11 mouse cellular contexts compared by ENCODE assay signal in genomic region chr9:74954387-74954786, GRCm38 (mm10). TPM values are rescaled to one million over a fixed set of nuclear protein-coding genes. Genes with fewer than 3 reads are reported as not detected.
DNase-seq lines count a peak whose midpoint lies in the region; ATAC-seq and TF ChIP-seq lines count a peak whose summit lies in the region.
"Had no signal": no experiment of that assay in that cellular context is flagged by ENCODE, and none has a peak within 500 bp of the region (broad histone marks: within the 10 kb centered on the region; RNA-seq: fewer than 3 reads in every experiment).

No protein-coding gene starts in this region.

- 0 out of 2 replicates have a peak overlapping the region, but pooled peaks have one; percentile 93 for H3K4me2 ChIP-seq in hindbrain, embryonic 12.5 days (replicated peaks)
- peak overlapping the region; percentile 75; the same call in 1 of the 2 replicates for H3K4me2 ChIP-seq in lung, embryonic 16.5 days (ENCODE audit: low read depth, low read length)
- peak overlapping the region; percentile 92 for H3K4me2 ChIP-seq in hindbrain, embryonic 14.5 days (replicated peaks)
- H3K4me2 ChIP-seq in myocyte (ENCODE audit: low read depth): peak overlapping the region; percentile 91

- no peak overlapping the region for H3ac ChIP-seq in myocyte (ENCODE audit: control insufficient read depth, insufficient read length)

- no peak overlapping the region for H3K9ac ChIP-seq in hindbrain, embryonic 12.5 days
- no peak overlapping the region for H3K9ac ChIP-seq in lung, embryonic 16.5 days (ENCODE audit: low read length)
- no peak overlapping the region for H3K9ac ChIP-seq in hindbrain, embryonic 14.5 days

- H3K79me2 ChIP-seq in myocyte (ENCODE audit: control insufficient read depth, insufficient read depth): no peaks in the 10 kb centered on the region

- H3K4me3 ChIP-seq in hindbrain, embryonic 12.5 days: no peak overlapping the region
- H3K4me3 ChIP-seq in hindbrain, embryonic 10.5 days: no peak overlapping the region
- H3K4me3 ChIP-seq in lung, embryonic 16.5 days (ENCODE audit: low read length): no peak overlapping the region
- no peak overlapping the region for H3K4me3 ChIP-seq in hindbrain, embryonic 14.5 days (replicated peaks; ENCODE audit: low read length)
- H3K4me3 ChIP-seq in myocyte: peak overlapping the region; percentile 37

- DNase-seq in hindbrain, embryonic 10.5 days (ENCODE audit: low spot score): no peak
- no peak for DNase-seq in lung, postnatal 25 days (ENCODE audit: low spot score)
- no peak for DNase-seq in hindbrain, embryonic 14.5 days (ENCODE audit: low spot score)
- DNase-seq in adrenal gland, adult 8-10 months: no peak
- no peak for DNase-seq in left cerebral cortex, adult 11 months (ENCODE audit: low spot score)
- DNase-seq: cerebellum, adult 2 months; heart, adult 2 months had no signal

- H3K36me3 ChIP-seq in hindbrain, embryonic 12.5 days: peaks cover 14% of the 10 kb centered on the region
- peaks cover 7% of the 10 kb centered on the region for H3K36me3 ChIP-seq in hindbrain, embryonic 10.5 days
- H3K36me3 ChIP-seq in lung, embryonic 16.5 days (ENCODE audit: control insufficient read depth, insufficient read depth, low read length): peaks cover 3% of the 10 kb centered on the region; the same call in 1 of the 2 replicates
- H3K36me3 ChIP-seq in hindbrain, embryonic 14.5 days (replicated peaks; ENCODE audit: control insufficient read depth, insufficient read depth): peaks cover 7% of the 10 kb centered on the region
- no peaks in the 10 kb centered on the region for H3K36me3 ChIP-seq in myocyte (ENCODE audit: control insufficient read depth, insufficient read depth)

- 92% methylated on average over 2 of the region's 2 CpGs for WGBS in hindbrain, embryonic 12.5 days
- WGBS in hindbrain, embryonic 10.5 days: 88% methylated on average over 2 of the region's 2 CpGs
- 80% methylated on average over 2 of the region's 2 CpGs for WGBS in lung, embryonic 16.5 days
- WGBS in hindbrain, embryonic 14.5 days: 91% methylated on average over 2 of the region's 2 CpGs

- ATAC-seq in hindbrain, embryonic 12.5 days (ENCODE audit: low FRiP score): no peak
- ATAC-seq in lung, embryonic 16.5 days (ENCODE audit: low read depth): no peak
- no peak for ATAC-seq in hindbrain, embryonic 14.5 days (ENCODE audit: low FRiP score)
- ATAC-seq: activated CD4-positive, CD25-positive, alpha-beta regulatory T cell, adult 4 months had no signal

- H3K27ac ChIP-seq in hindbrain, embryonic 12.5 days: no peak overlapping the region
- no peak overlapping the region for H3K27ac ChIP-seq in hindbrain, embryonic 10.5 days
- H3K27ac ChIP-seq in lung, embryonic 16.5 days (ENCODE audit: low read length): no peak overlapping the region
- H3K27ac ChIP-seq in hindbrain, embryonic 14.5 days: no peak overlapping the region

- no peak for TF ChIP-seq POLR2A in myocyte (IDR thresholded peaks at IDR 0.05; ENCODE audit: insufficient read length, low read depth)

- no peaks in the 10 kb centered on the region for H3K9me3 ChIP-seq in hindbrain, embryonic 12.5 days (replicated peaks)
- H3K9me3 ChIP-seq in hindbrain, embryonic 10.5 days: no peaks in the 10 kb centered on the region
- H3K9me3 ChIP-seq in lung, embryonic 16.5 days (ENCODE audit: control insufficient read depth, low read length): no peaks in the 10 kb centered on the region
- no peaks in the 10 kb centered on the region for H3K9me3 ChIP-seq in hindbrain, embryonic 14.5 days (ENCODE audit: control insufficient read depth, low read length)

- H3K27me3 ChIP-seq in hindbrain, embryonic 12.5 days: no peaks in the 10 kb centered on the region
- no peaks in the 10 kb centered on the region for H3K27me3 ChIP-seq in hindbrain, embryonic 10.5 days (ENCODE audit: insufficient read depth, poor library complexity, severe bottlenecking)
- H3K27me3 ChIP-seq in lung, embryonic 16.5 days (ENCODE audit: control insufficient read depth, insufficient read depth, low read depth, low read length): no peaks in the 10 kb centered on the region
- no peaks in the 10 kb centered on the region for H3K27me3 ChIP-seq in hindbrain, embryonic 14.5 days (ENCODE audit: control insufficient read depth, insufficient read depth, low read length)
- H3K27me3 ChIP-seq in myocyte (ENCODE audit: control insufficient read depth, insufficient read depth, insufficient read length): no peaks in the 10 kb centered on the region

- peaks cover 15% of the 10 kb centered on the region for H3K4me1 ChIP-seq in hindbrain, embryonic 12.5 days
- H3K4me1 ChIP-seq in hindbrain, embryonic 10.5 days (replicated peaks): peaks cover 20% of the 10 kb centered on the region
- H3K4me1 ChIP-seq in lung, embryonic 16.5 days (replicated peaks; ENCODE audit: control insufficient read depth, insufficient read depth, low read length): peaks cover 13% of the 10 kb centered on the region
- peaks cover 8% of the 10 kb centered on the region for H3K4me1 ChIP-seq in hindbrain, embryonic 14.5 days (replicated peaks; ENCODE audit: control insufficient read depth, insufficient read depth, low read length)

TF ChIP-seq in myocyte, 11 proteins besides CTCF, POLR2A, EP300 and RAD21:
- TF ChIP-seq MYOD1 (IDR thresholded peaks at IDR 0.05; ENCODE audit: control insufficient read depth in 1 of 3, insufficient read length in 2 of 3, low read depth in 2 of 3) (no peak), CEBPB (IDR thresholded peaks at IDR 0.05; ENCODE audit: insufficient read depth, poor library complexity, severe bottlenecking) (no peak), SRF (IDR thresholded peaks at IDR 0.05; ENCODE audit: control insufficient read depth, insufficient read length, low read depth) (no peak), TCF3 (IDR thresholded peaks at IDR 0.05; ENCODE audit: insufficient read length, low read depth) (no peak)

RNA-seq across cellular contexts. Expression of gene Fam214a, which starts 1.7 kb away (rescaled TPM):
- 26.8 and 30.9 TPM in 2 replicates for polyA plus RNA-seq in hindbrain, embryonic 12.5 days (2016; fragmentation: Nextera tagmentation; extraction: Ambion mirVana)
- polyA plus RNA-seq in hindbrain, embryonic 10.5 days (2016; fragmentation: Nextera tagmentation; extraction: Ambion mirVana): 8.6 and 13.1 TPM in 2 replicates
- polyA plus RNA-seq in lung, embryonic 16.5 days (2015; fragmentation: Nextera tagmentation; extraction: Ambion mirVana): 11.5 and 12.1 TPM in 2 replicates
- 26.3 and 28.1 TPM in 2 replicates for polyA plus RNA-seq in hindbrain, embryonic 14.5 days (2014; fragmentation: Nextera tagmentation; extraction: Ambion mirVana)
- 2.6 TPM for polyA plus RNA-seq in myocyte (2012; fragmentation: generic; extraction: Trizol)
- total RNA-seq in adrenal gland, adult 8-10 months (2022): 100 to 1,000 TPM in 2 of 4 experiments, 10 to 100 TPM in 2; 90.3 to 132 (median 108) TPM
